Mouse (Mus musculus) CH12.LX (cell line): ENCODE results near the gene Sobp. TPM values are rescaled to one million over a fixed set of nuclear protein-coding genes. Genes with fewer than 3 reads are reported as not detected.

ENCODE experiments used
- DNase-seq: peaks from one replicate; pipeline ENCODE4 v3.0.0-alpha.2; 2013; ENCODE audit errors: extremely low read depth
- H3K27ac ChIP-seq: 2 replicates; pipeline ENCODE4 v1.5.1; 2012; ENCODE audit warnings: low read depth, mild to moderate bottlenecking, control low read depth, moderate library complexity; ENCODE audit not compliant: insufficient read depth
- H3K27me3 ChIP-seq: replicated peaks from 2 replicates; pipeline ENCODE3; 2012; ENCODE audit warnings: inconsistent platforms
- H3K36me3 ChIP-seq, 2 experiments: replicated peaks in 1 of 2; 2 replicates each; pipeline versions ENCODE3 to v1.6.1; 2012; ENCODE audit warnings: inconsistent platforms in 1 of 2, low read length in 1 of 2, mild to moderate bottlenecking in 1 of 2, mixed read lengths in 1 of 2, moderate library complexity in 1 of 2; ENCODE audit not compliant: control insufficient read depth in 1 of 2, insufficient read depth in 1 of 2
- H3K4me1 ChIP-seq, 2 experiments: 2 replicates each; pipeline ENCODE4 v1.6.1; 2012; ENCODE audit warnings: inconsistent platforms in 1 of 2, moderate library complexity in 1 of 2; ENCODE audit not compliant: insufficient read depth in 2 of 2, control insufficient read depth in 1 of 2
- H3K4me2 ChIP-seq: 2 replicates; pipeline ENCODE4 v1.6.1; 2012; ENCODE audit warnings: low read depth, mild to moderate bottlenecking, control low read depth; ENCODE audit not compliant: poor library complexity, insufficient read depth, severe bottlenecking
- H3K4me3 ChIP-seq, 3 experiments: fragments of 150-350 bp in 1 of 3; sonication (generic) in 1 of 3; replicated peaks in 1 of 3; 2 replicates each; pipeline versions ENCODE3 to v1.5.1; 2011 to 2012; ENCODE audit warnings: low read depth in 2 of 3, low read length in 2 of 3, mild to moderate bottlenecking in 2 of 3, moderate library complexity in 2 of 3, control low read depth in 1 of 3, improper control_type of control experiment in 1 of 3, inconsistent platforms in 1 of 3, mixed read lengths in 1 of 3; ENCODE audit not compliant: poor library complexity in 1 of 3
- H3K79me2 ChIP-seq: replicated peaks from 2 replicates; pipeline ENCODE4 v1.6.1; 2012; ENCODE audit warnings: mild to moderate bottlenecking, moderate library complexity; ENCODE audit not compliant: control insufficient read depth, poor library complexity, insufficient read depth, severe bottlenecking; ENCODE audit errors: extremely low read depth
- H3K9ac ChIP-seq: 2 replicates; pipeline ENCODE4 v1.6.1; 2012; ENCODE audit warnings: low read depth, mild to moderate bottlenecking, control low read depth, moderate library complexity; ENCODE audit not compliant: insufficient read depth
- H3K9me3 ChIP-seq: replicated peaks from 2 replicates; pipeline ENCODE3; 2012; ENCODE audit warnings: low read length, inconsistent platforms, mixed read lengths
- CHD2 ChIP-seq: IDR thresholded peaks from 2 replicates; pipeline ENCODE4 v1.6.1; 2011; ENCODE audit warnings: low read length, improper control_type of control experiment
- E2F4 ChIP-seq: IDR thresholded peaks from 2 replicates; pipeline ENCODE4 v1.6.1; 2011; ENCODE audit warnings: low read depth, low read length, improper control_type of control experiment; ENCODE audit not compliant: insufficient replicate concordance
- EP300 ChIP-seq: IDR thresholded peaks from 2 replicates; pipeline ENCODE4 v1.6.1; 2011; ENCODE audit warnings: low read length, improper control_type of control experiment
- ETS1 ChIP-seq: conservative IDR thresholded peaks from 2 replicates; pipeline ENCODE4 v1.6.1; 2012; ENCODE audit warnings: low read depth, mild to moderate bottlenecking, inconsistent platforms, low read length, improper control_type of control experiment, moderate library complexity
- IRF4 ChIP-seq: IDR thresholded peaks from 2 replicates; pipeline ENCODE4 v1.6.1; 2014; ENCODE audit warnings: low read depth, mild to moderate bottlenecking, inconsistent platforms, low read length, improper control_type of control experiment
- JUN ChIP-seq: IDR thresholded peaks from 2 replicates; pipeline ENCODE4 v1.6.1; 2011; ENCODE audit warnings: low read depth, mild to moderate bottlenecking, low read length, improper control_type of control experiment, moderate library complexity; ENCODE audit not compliant: insufficient read depth
- JUND ChIP-seq: conservative IDR thresholded peaks from 2 replicates; pipeline ENCODE4 v1.6.1; 2011; ENCODE audit warnings: low read depth, low read length, improper control_type of control experiment
- KAT2A ChIP-seq: IDR thresholded peaks from 2 replicates; pipeline ENCODE4 v1.6.1; 2012; ENCODE audit warnings: low read length, improper control_type of control experiment, inconsistent platforms; ENCODE audit not compliant: insufficient replicate concordance
- MAFK ChIP-seq: IDR thresholded peaks from 2 replicates; pipeline ENCODE4 v1.6.1; 2011; ENCODE audit warnings: low read length, improper control_type of control experiment; ENCODE audit not compliant: insufficient replicate concordance
- NELFE ChIP-seq: IDR thresholded peaks from 2 replicates; pipeline ENCODE4 v1.6.1; 2011; ENCODE audit warnings: low read depth, low read length, improper control_type of control experiment
- PAX5 ChIP-seq: IDR thresholded peaks from 2 replicates; pipeline ENCODE4 v1.6.1; 2012; ENCODE audit warnings: low read length, inconsistent platforms, mixed read lengths
- POLR2A ChIP-seq: IDR thresholded peaks from 2 replicates; pipeline ENCODE4 v1.6.1; 2011; ENCODE audit warnings: low read depth, mild to moderate bottlenecking, improper control_type of control experiment, low read length
- RCOR1 ChIP-seq: conservative IDR thresholded peaks from 2 replicates; pipeline ENCODE4 v1.6.1; 2012; ENCODE audit warnings: low read depth, mild to moderate bottlenecking, inconsistent platforms, low read length, improper control_type of control experiment
- SMC3 ChIP-seq: IDR thresholded peaks from 2 replicates; pipeline ENCODE4 v1.6.1; 2011; ENCODE audit warnings: low read depth, low read length, improper control_type of control experiment
- TBP ChIP-seq: conservative IDR thresholded peaks from 2 replicates; pipeline ENCODE4 v1.6.1; 2011; ENCODE audit warnings: low read depth, low read length, improper control_type of control experiment
- UBTF ChIP-seq: IDR thresholded peaks from 2 replicates; pipeline ENCODE4 v1.6.1; 2012; ENCODE audit warnings: low read depth, mild to moderate bottlenecking, inconsistent platforms, low read length, improper control_type of control experiment, moderate library complexity
- ZC3H11A ChIP-seq: IDR thresholded peaks from 2 replicates; pipeline ENCODE4 v1.6.1; 2012; ENCODE audit warnings: low read depth, mild to moderate bottlenecking, inconsistent platforms, low read length, improper control_type of control experiment
- ZKSCAN1 ChIP-seq: IDR thresholded peaks from 2 replicates; pipeline ENCODE4 v1.6.1; 2012; ENCODE audit warnings: low read depth, inconsistent platforms, low read length, improper control_type of control experiment, borderline replicate concordance
- ZMIZ1 ChIP-seq: IDR thresholded peaks from 2 replicates; pipeline ENCODE4 v1.6.1; 2012; ENCODE audit warnings: low read depth, mild to moderate bottlenecking, inconsistent platforms, low read length, improper control_type of control experiment
- ZNF384 ChIP-seq: IDR thresholded peaks from 2 replicates; pipeline ENCODE4 v1.6.1; 2012; ENCODE audit warnings: low read depth, low read length, improper control_type of control experiment, inconsistent platforms
- dilution Hi-C: fragments of 300-500 bp; cut with MboI; formaldehyde crosslinking; loops from 2 replicates; pipeline ENCODE4 v1.14.3; 2020; ENCODE audit warnings: low sequenced_read_pairs; ENCODE audit not compliant: extremely low pct_unique_long_range_greater_than_20kb, extremely low pct_ligation_motif_present
- in situ Hi-C: fragments of 300-500 bp; cut with MboI; formaldehyde crosslinking; loops from 3 replicates; pipeline ENCODE4 v1.14.3; 2019; ENCODE audit warnings: low sequenced_read_pairs, low pct_ligation_motif_present, low pct_unique_long_range_greater_than_20kb, mixed read lengths
- polyA plus RNA-seq: library from polyadenylated mRNA; unstranded; fragments of >175 nt; gene quantifications from 2 replicates; pipeline ENCODE4 v1.2.1, GENCODE M21; 2012; ENCODE audit warnings: low read depth; ENCODE audit not compliant: insufficient read length
- total RNA-seq, 2 experiments: library from RNA; depleted of rRNA; stranded (reverse); fragments of 300-350 nt in 1 of 2; fragments of >200 nt in 1 of 2; gene quantifications; 2 replicates each; pipeline ENCODE4 v1.2.3; 2012 to 2014

Gene Sobp
- total and polyA plus RNA-seq, 3 experiments, result 0.04 to 0.77 (median 0.08) TPM

- no peak for DNase-seq
- H3K4me1 ChIP-seq, result no peaks in the 10 kb centered on the region
- H3K4me3 ChIP-seq, result no peak overlapping the region
- H3K79me2 ChIP-seq, result no peaks in the 10 kb centered on the region
- no peak for TF ChIP-seq SMC3
- no peak for TF ChIP-seq JUND
- TF ChIP-seq JUN, result no peak
- no peak for TF ChIP-seq CHD2
- TF ChIP-seq IRF4, result no peak
- no peak for TF ChIP-seq PAX5
- TF ChIP-seq KAT2A, result no peak
- no peak for TF ChIP-seq MAFK
- TF ChIP-seq UBTF, result no peak
- H3K27ac ChIP-seq, result no peak overlapping the region
- no peaks in the 10 kb centered on the region for H3K9me3 ChIP-seq
- no peak overlapping the region for H3K4me2 ChIP-seq
- dilution Hi-C loops, result no loop called here
- H3K36me3 ChIP-seq, result no peaks in the 10 kb centered on the region
- in situ Hi-C loops, result loop anchor here (25.0 kb wide), 1 partner anchor 683 kb away; no protein-coding TSS in a partner anchor
- no peaks in the 10 kb centered on the region for H3K27me3 ChIP-seq
- no peak overlapping the region for H3K9ac ChIP-seq
These were observed 178.8 kb downstream of the Sobp start for GRCm38 (mm10) chr10:42995484-42995895.

GRCm38 (mm10) chr10:42994331-42994782 lies 180.0 kb downstream of the Sobp start:
- Histone ChIP-seq H3K4me3 (no peak overlapping the region), H3K4me2 (no peak overlapping the region), H3K9ac (no peak overlapping the region), H3K27me3 (no peaks in the 10 kb centered on the region), H3K27ac (no peak overlapping the region), H3K9me3 (no peaks in the 10 kb centered on the region), H3K36me3 (no peaks in the 10 kb centered on the region), H3K79me2 (no peaks in the 10 kb centered on the region), H3K4me1 (no peaks in the 10 kb centered on the region)
- in situ Hi-C loops, result loop anchor here (25.0 kb wide), 1 partner anchor 682 kb away; no protein-coding TSS in a partner anchor
- dilution Hi-C loops, result no loop called here
- TF ChIP-seq CHD2 (no peak), ZC3H11A (no peak), E2F4 (no peak), ZNF384 (no peak), JUN (no peak), ETS1 (no peak), ZMIZ1 (no peak), JUND (no peak), EP300 (no peak), IRF4 (no peak), PAX5 (no peak), POLR2A (no peak), TBP (no peak), ZKSCAN1 (no peak), NELFE (no peak), SMC3 (no peak), RCOR1 (no peak)
- DNase-seq, result no peak
